Mouse (Mus musculus) myocyte (in vitro differentiated cells): ENCODE results near the gene Slc1a1. TPM values are rescaled to one million over a fixed set of nuclear protein-coding genes. Genes with fewer than 3 reads are reported as not detected.

Source experiments
- H3K27me3 ChIP-seq: one replicate; pipeline ENCODE4 v1.6.1; 2011; ENCODE audit not compliant: control insufficient read depth, insufficient read depth, insufficient read length
- H3K36me3 ChIP-seq: one replicate; pipeline ENCODE4 v1.6.1; 2011; ENCODE audit not compliant: control insufficient read depth, insufficient read depth
- H3K4me2 ChIP-seq: one replicate; pipeline ENCODE4 v1.6.1; 2011; ENCODE audit warnings: low read depth, control low read depth
- H3K4me3 ChIP-seq: one replicate; pipeline ENCODE4 v1.5.1; 2011; ENCODE audit warnings: mild to moderate bottlenecking, control low read depth, moderate library complexity
- H3K79me2 ChIP-seq: one replicate; pipeline ENCODE4 v1.6.1; 2011; ENCODE audit not compliant: control insufficient read depth, insufficient read depth
- H3ac ChIP-seq: one replicate; pipeline ENCODE4 v1.6.1; 2011; ENCODE audit not compliant: control insufficient read depth, insufficient read length
- CEBPB ChIP-seq: IDR thresholded peaks from 2 replicates; pipeline ENCODE4 v1.6.1; 2011; ENCODE audit warnings: mild to moderate bottlenecking, moderate library complexity; ENCODE audit not compliant: poor library complexity, insufficient read depth, severe bottlenecking
- E2F4 ChIP-seq: IDR thresholded peaks from one replicate; pipeline ENCODE4 v1.6.1; 2011; ENCODE audit warnings: mild to moderate bottlenecking, control low read depth, moderate library complexity; ENCODE audit not compliant: insufficient read depth
- MAX ChIP-seq: IDR thresholded peaks from one replicate; pipeline ENCODE4 v1.6.1; 2011; ENCODE audit warnings: low read depth, mild to moderate bottlenecking, control low read depth
- MYOD1 ChIP-seq, 3 experiments: IDR thresholded peaks; one replicate each; pipeline ENCODE4 v1.6.1; 2011; ENCODE audit warnings: control low read depth in 2 of 3, low read depth in 2 of 3, mild to moderate bottlenecking in 2 of 3, moderate library complexity in 1 of 3; ENCODE audit not compliant: insufficient read length in 2 of 3, control insufficient read depth in 1 of 3
- MYOG ChIP-seq, 3 experiments: IDR thresholded peaks; one replicate each; pipeline ENCODE4 v1.6.1; 2011; ENCODE audit warnings: control low read depth in 2 of 3, low read depth in 2 of 3, mild to moderate bottlenecking in 2 of 3; ENCODE audit not compliant: insufficient read length in 2 of 3, control insufficient read depth in 1 of 3, insufficient read depth in 1 of 3
- POLR2A ChIP-seq: IDR thresholded peaks from one replicate; pipeline ENCODE4 v1.6.1; 2011; ENCODE audit warnings: low read depth, mild to moderate bottlenecking, control low read depth, moderate library complexity; ENCODE audit not compliant: insufficient read length
- POLR2AphosphoS2 ChIP-seq: IDR thresholded peaks from one replicate; pipeline ENCODE4 v1.6.1; 2011; ENCODE audit warnings: low read depth, control low read depth; ENCODE audit not compliant: insufficient read length
- REST ChIP-seq: IDR thresholded peaks from one replicate; pipeline ENCODE4 v1.6.1; 2011; ENCODE audit warnings: mild to moderate bottlenecking, control low read depth, moderate library complexity; ENCODE audit not compliant: insufficient read depth, insufficient read length
- SRF ChIP-seq: IDR thresholded peaks from one replicate; pipeline ENCODE4 v1.6.1; 2011; ENCODE audit warnings: low read depth; ENCODE audit not compliant: control insufficient read depth, insufficient read length
- TCF12 ChIP-seq: IDR thresholded peaks from one replicate; pipeline ENCODE4 v1.6.1; 2011; ENCODE audit warnings: mild to moderate bottlenecking, control low read depth; ENCODE audit not compliant: poor library complexity, insufficient read depth, severe bottlenecking
- TCF3 ChIP-seq: IDR thresholded peaks from one replicate; pipeline ENCODE4 v1.6.1; 2011; ENCODE audit warnings: low read depth, control low read depth; ENCODE audit not compliant: insufficient read length
- USF1 ChIP-seq: IDR thresholded peaks from one replicate; pipeline ENCODE4 v1.6.1; 2011; ENCODE audit warnings: low read depth, mild to moderate bottlenecking, control low read depth, moderate library complexity
- polyA plus RNA-seq: library from polyadenylated mRNA; unstranded; fragments of >200 nt; fragmentation: generic; extraction: Trizol; gene quantifications from one replicate; pipeline ENCODE4 v1.2.1, GENCODE M21; 2012; ENCODE audit warnings: missing spikeins

The Slc1a1 gene
- polyA plus RNA-seq, 1 experiment: not detected

GRCm38 (mm10) chr19:28888496-28888895 is 53.6 kb downstream of the Slc1a1 start:
- Histone ChIP-seq H3K27me3 (peaks cover 6% of the 10 kb centered on the region), H3K36me3 (no peaks in the 10 kb centered on the region), H3K79me2 (no peaks in the 10 kb centered on the region), H3K4me3 (no peak overlapping the region), H3K4me2 (no peak overlapping the region), H3ac (no peak overlapping the region)
- no peak for TF ChIP-seq SRF
- no peak for TF ChIP-seq TCF12
- TF ChIP-seq MYOD1 (IDR thresholded peaks at IDR 0.05; ENCODE audit: control insufficient read depth in 1 of 3, insufficient read length in 2 of 3, low read depth in 2 of 3): no peak
- no peak for TF ChIP-seq MYOG (IDR thresholded peaks at IDR 0.05; ENCODE audit: control insufficient read depth in 1 of 3, insufficient read depth in 1 of 3, insufficient read length in 2 of 3, low read depth in 2 of 3)
- no peak for TF ChIP-seq POLR2AphosphoS2
- no peak for TF ChIP-seq POLR2A
- TF ChIP-seq USF1: no peak
- TF ChIP-seq CEBPB: no peak
- no peak for TF ChIP-seq REST
- no peak for TF ChIP-seq TCF3

DNA sequence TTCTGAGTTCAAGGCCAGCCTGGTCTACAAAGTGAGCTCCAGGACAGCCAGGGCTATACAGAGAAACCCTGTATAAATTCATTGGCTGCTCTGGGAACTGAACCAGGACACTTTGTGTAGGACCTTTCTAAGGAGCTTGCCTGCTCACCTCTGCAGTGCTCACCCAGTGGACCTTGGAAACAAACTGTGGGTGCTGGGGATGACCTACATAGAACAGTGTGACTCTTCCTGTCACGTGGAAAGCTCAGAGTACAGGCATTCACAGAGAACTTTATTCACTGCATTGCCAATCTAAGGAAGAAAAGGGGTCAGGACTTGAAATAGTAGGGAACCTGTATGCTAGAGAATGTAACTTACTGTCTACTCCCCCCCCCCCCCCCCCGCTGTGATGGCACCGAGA is 54.4 kb downstream of the Slc1a1 start:
- H3ac ChIP-seq: no peak overlapping the region
- no peak for TF ChIP-seq POLR2AphosphoS2
- TF ChIP-seq MAX: no peak
- no peak for TF ChIP-seq TCF12
- TF ChIP-seq USF1: no peak
- no peak for TF ChIP-seq E2F4
- TF ChIP-seq REST: no peak
- TF ChIP-seq MYOG (IDR thresholded peaks at IDR 0.05; ENCODE audit: control insufficient read depth in 1 of 3, insufficient read depth in 1 of 3, insufficient read length in 2 of 3, low read depth in 2 of 3): no peak
- no peak for TF ChIP-seq SRF
- TF ChIP-seq POLR2A: no peak
- no peak for TF ChIP-seq MYOD1 (IDR thresholded peaks at IDR 0.05; ENCODE audit: control insufficient read depth in 1 of 3, insufficient read length in 2 of 3, low read depth in 2 of 3)
- TF ChIP-seq TCF3: no peak
- no peak for TF ChIP-seq CEBPB
- no peaks in the 10 kb centered on the region for H3K36me3 ChIP-seq
- peaks cover 6% of the 10 kb centered on the region for H3K27me3 ChIP-seq
- H3K79me2 ChIP-seq: no peaks in the 10 kb centered on the region
- no peak overlapping the region for H3K4me3 ChIP-seq
- H3K4me2 ChIP-seq: no peak overlapping the region

- Histone ChIP-seq H3ac (no peak overlapping the region), H3K4me2 (no peak overlapping the region), H3K27me3 (peaks cover 10% of the 10 kb centered on the region), H3K4me3 (no peak overlapping the region), H3K79me2 (no peaks in the 10 kb centered on the region), H3K36me3 (no peaks in the 10 kb centered on the region)
- TF ChIP-seq TCF3 (no peak), MYOD1 (IDR thresholded peaks at IDR 0.05; ENCODE audit: control insufficient read depth in 1 of 3, insufficient read length in 2 of 3, low read depth in 2 of 3) (no peak), MAX (no peak), POLR2A (no peak), TCF12 (no peak), MYOG (IDR thresholded peaks at IDR 0.05; ENCODE audit: control insufficient read depth in 1 of 3, insufficient read depth in 1 of 3, insufficient read length in 2 of 3, low read depth in 2 of 3) (no peak), USF1 (no peak), E2F4 (no peak), CEBPB (no peak), SRF (no peak)
These were observed 56.4 kb downstream of the Slc1a1 start for GRCm38 (mm10) chr19:28891238-28891637.

- TF ChIP-seq POLR2AphosphoS2 (no peak), MYOG (IDR thresholded peaks at IDR 0.05; ENCODE audit: control insufficient read depth in 1 of 3, insufficient read depth in 1 of 3, insufficient read length in 2 of 3, low read depth in 2 of 3) (no peak), MAX (no peak), SRF (no peak), TCF3 (no peak), E2F4 (no peak), REST (no peak), CEBPB (no peak)
- no peak overlapping the region for H3ac ChIP-seq
- peaks cover 11% of the 10 kb centered on the region for H3K27me3 ChIP-seq
- no peaks in the 10 kb centered on the region for H3K79me2 ChIP-seq
- no peaks in the 10 kb centered on the region for H3K36me3 ChIP-seq
- H3K4me2 ChIP-seq: no peak overlapping the region
- no peak overlapping the region for H3K4me3 ChIP-seq
These were observed 57.0 kb downstream of the Slc1a1 start for GRCm38 (mm10) chr19:28891864-28892263.

DNA sequence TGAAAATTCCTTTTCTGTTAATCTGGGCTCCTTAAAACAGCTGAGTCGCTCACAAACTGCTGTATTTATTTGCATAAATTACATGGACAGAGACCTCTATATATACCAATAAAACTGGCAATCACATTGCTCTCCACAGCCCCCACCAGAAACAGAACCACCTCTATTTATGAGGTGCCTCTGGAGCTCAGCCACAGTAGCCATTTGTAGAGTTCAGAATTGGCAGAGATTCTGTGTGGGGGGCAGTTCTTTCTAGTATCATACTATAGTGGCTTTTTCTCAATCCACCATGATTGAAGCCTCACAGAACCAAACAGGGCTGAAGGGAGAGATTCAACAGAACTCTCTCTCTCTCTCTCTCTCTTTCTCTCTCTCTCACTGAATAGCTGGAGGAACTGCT is 61.8 kb downstream of the Slc1a1 start:
- no peak overlapping the region for H3K4me2 ChIP-seq
- no peaks in the 10 kb centered on the region for H3K36me3 ChIP-seq
- TF ChIP-seq SRF (no peak), MYOD1 (IDR thresholded peaks at IDR 0.05; ENCODE audit: control insufficient read depth in 1 of 3, insufficient read length in 2 of 3, low read depth in 2 of 3) (no peak), POLR2AphosphoS2 (no peak), E2F4 (no peak), MAX (no peak), CEBPB (no peak), REST (no peak), USF1 (no peak), TCF12 (no peak), MYOG (IDR thresholded peaks at IDR 0.05; ENCODE audit: control insufficient read depth in 1 of 3, insufficient read depth in 1 of 3, insufficient read length in 2 of 3, low read depth in 2 of 3) (no peak), TCF3 (no peak), POLR2A (no peak)
- H3K27me3 ChIP-seq: peaks cover 9% of the 10 kb centered on the region
- no peak overlapping the region for H3K4me3 ChIP-seq
- H3ac ChIP-seq: no peak overlapping the region
- no peaks in the 10 kb centered on the region for H3K79me2 ChIP-seq
